Mouse (Mus musculus): Measurements from ENCODE around the gene Nmb. TPM values are rescaled to one million over a fixed set of nuclear protein-coding genes. Genes with fewer than 3 reads are reported as not detected.

The Nmb gene
- polyA plus RNA-seq, 1 experiment from 2014 or later, result 7.5 TPM

Other genes starting within 250 kb of the Nmb start
- gene Crtc3, start 216.2 kb downstream of the Nmb start, polyA plus RNA-seq (2015; fragmentation: Nextera tagmentation; extraction: Ambion mirVana), result 17.3 and 18.6 TPM in 2 replicates
- gene Iqgap1, start 79.1 kb downstream of the Nmb start, polyA plus RNA-seq (2015; fragmentation: Nextera tagmentation; extraction: Ambion mirVana), result 19.7 and 22.3 TPM in 2 replicates
- 5.3 and 5.4 TPM in 2 replicates for gene Zscan2, start 44.2 kb downstream of the Nmb start, polyA plus RNA-seq (2015; fragmentation: Nextera tagmentation; extraction: Ambion mirVana)
- 36.3 and 43.3 TPM in 2 replicates for gene Wdr73, start 3.8 kb downstream of the Nmb start, polyA plus RNA-seq (2015; fragmentation: Nextera tagmentation; extraction: Ambion mirVana)
- gene Sec11a, start 42.7 kb upstream of the Nmb start, polyA plus RNA-seq (2015; fragmentation: Nextera tagmentation; extraction: Ambion mirVana), result 193 and 195 TPM in 2 replicates
- gene Zfp592, start 88.6 kb upstream of the Nmb start, polyA plus RNA-seq (2015; fragmentation: Nextera tagmentation; extraction: Ambion mirVana), result 9.2 and 9.4 TPM in 2 replicates
- 0.23 and 0.29 TPM in 2 replicates for gene Alpk3, start 152.5 kb upstream of the Nmb start, polyA plus RNA-seq (2015; fragmentation: Nextera tagmentation; extraction: Ambion mirVana)
- gene Slc28a1, start 209.7 kb upstream of the Nmb start, polyA plus RNA-seq (2015; fragmentation: Nextera tagmentation; extraction: Ambion mirVana), result not detected in 2 replicates